Mouse (Mus musculus) testis, adult 2 months (tissue): Measurements from ENCODE around the gene Arid1b.

ENCODE experiments used
- CTCF ChIP-seq: fragments of 200-500 bp; IDR thresholded peaks from 2 replicates; pipeline ENCODE4 v1.5.1; 2012; ENCODE audit warnings: low read depth, mild to moderate bottlenecking, inconsistent platforms, low read length, moderate library complexity; ENCODE audit not compliant: control insufficient read depth, insufficient read depth, insufficient replicate concordance
- POLR2A ChIP-seq: fragments of 200-500 bp; IDR thresholded peaks from 2 replicates; pipeline ENCODE4 v1.6.1; 2012; ENCODE audit warnings: low read depth, mild to moderate bottlenecking, inconsistent platforms, low read length, moderate library complexity; ENCODE audit not compliant: control insufficient read depth

DNA sequence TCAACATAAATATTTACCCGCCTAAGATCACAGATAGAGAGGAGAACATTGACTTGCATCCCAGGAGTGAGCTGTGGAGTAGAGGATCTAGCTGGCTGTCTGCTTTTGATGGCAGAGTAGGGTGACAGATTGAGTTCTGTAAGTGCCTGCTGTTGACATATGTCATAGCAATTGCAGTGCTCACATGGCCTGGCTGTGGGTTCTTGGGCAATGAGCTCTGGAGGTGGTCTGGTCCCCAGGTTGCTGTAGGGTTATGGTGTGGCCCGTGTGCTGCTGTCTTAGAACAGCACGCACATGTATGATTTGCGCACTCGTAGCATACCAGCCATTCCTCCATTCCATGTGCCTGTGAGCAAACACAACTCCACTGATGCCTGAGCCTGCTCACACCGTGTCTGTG lies 71.1 kb downstream of the Arid1b start:
- TF ChIP-seq POLR2A, result no peak
- no peak for TF ChIP-seq CTCF
